Mouse (Mus musculus) limb, embryonic 13.5 days (tissue): ENCODE data around the gene Gdf2. TPM values are rescaled to one million over a fixed set of nuclear protein-coding genes. Genes with fewer than 3 reads are reported as not detected.

Source experiments
- ATAC-seq: fragments of 200-750 bp; cut with Nextera tagmentation; 2 replicates; pipeline ENCODE4 v1.8.0; 2017; ENCODE audit warnings: low read depth, moderate number of reproducible peaks, moderate TSS enrichment; ENCODE audit not compliant: low FRiP score
- H3K27ac ChIP-seq: fragments of 300-500 bp; sonication (generic); 2 replicates; pipeline ENCODE4 v1.5.1; 2015; ENCODE audit warnings: inconsistent platforms, mild to moderate bottlenecking, moderate library complexity
- H3K27me3 ChIP-seq: fragments of 300-500 bp; sonication (generic); 2 replicates; pipeline ENCODE4 v1.6.1; 2015; ENCODE audit warnings: mild to moderate bottlenecking, inconsistent platforms
- H3K36me3 ChIP-seq: fragments of 300-500 bp; sonication (generic); 2 replicates; pipeline ENCODE4 v1.6.1; 2015; ENCODE audit warnings: inconsistent platforms, mild to moderate bottlenecking, moderate library complexity
- H3K4me1 ChIP-seq: fragments of 300-500 bp; sonication (generic); 2 replicates; pipeline ENCODE4 v1.6.1; 2015; ENCODE audit warnings: inconsistent platforms
- H3K4me2 ChIP-seq: fragments of 300-500 bp; sonication (generic); replicated peaks from 2 replicates; pipeline ENCODE4 v1.6.1; 2015; ENCODE audit warnings: inconsistent platforms, mild to moderate bottlenecking, moderate library complexity
- H3K4me3 ChIP-seq: fragments of 300-500 bp; sonication (generic); 2 replicates; pipeline ENCODE4 v1.5.1; 2015; ENCODE audit warnings: moderate library complexity, mild to moderate bottlenecking, inconsistent platforms
- H3K9ac ChIP-seq: fragments of 300-500 bp; sonication (generic); 2 replicates; pipeline ENCODE4 v1.6.1; 2015; ENCODE audit warnings: mild to moderate bottlenecking, inconsistent platforms
- H3K9me3 ChIP-seq: fragments of 300-500 bp; sonication (generic); 2 replicates; pipeline ENCODE4 v1.6.1; 2016; ENCODE audit warnings: inconsistent platforms
- WGBS: fragments of 180-500 bp; shearing (Covaris S2); methylation state at CpG from one replicate; pipeline ENCODE4 v1.1.7; 2015; 5-methylcytosine and 5-hydroxymethylcytosine counted together
- polyA plus RNA-seq: library from polyadenylated mRNA; unstranded; fragments of >200 nt; fragmentation: Nextera tagmentation; extraction: Ambion mirVana; gene quantifications from 2 replicates; pipeline ENCODE4 v1.2.1, GENCODE M21; 2015

Gene Gdf2
- polyA plus RNA-seq, 1 experiment from 2014 or later: not detected

DNA sequence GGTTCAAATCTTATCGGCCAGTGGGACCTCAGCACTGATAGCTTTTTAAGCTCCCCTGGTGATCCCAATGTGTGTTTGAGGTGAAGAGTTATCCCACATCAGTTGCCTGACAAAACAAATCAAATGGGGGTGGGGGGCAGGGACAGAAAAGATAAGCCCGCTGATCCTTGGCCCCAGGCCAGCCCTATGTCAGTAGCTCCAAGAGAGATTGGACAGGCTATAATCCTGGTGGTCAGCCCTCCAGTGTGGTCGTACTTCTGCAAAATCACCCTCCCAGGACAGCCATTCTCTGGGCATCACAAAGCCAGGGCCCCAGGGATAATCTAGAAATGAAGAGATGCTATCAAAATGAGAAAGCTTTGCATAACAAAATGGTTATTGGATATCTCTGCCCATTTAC, 18.0 kb downstream of the Gdf2 start:
- no peaks in the 10 kb centered on the region for H3K9me3 ChIP-seq
- WGBS: 76% methylated on average over 3 of the region's 3 CpGs
- H3K9ac ChIP-seq: no peak overlapping the region

DNA sequence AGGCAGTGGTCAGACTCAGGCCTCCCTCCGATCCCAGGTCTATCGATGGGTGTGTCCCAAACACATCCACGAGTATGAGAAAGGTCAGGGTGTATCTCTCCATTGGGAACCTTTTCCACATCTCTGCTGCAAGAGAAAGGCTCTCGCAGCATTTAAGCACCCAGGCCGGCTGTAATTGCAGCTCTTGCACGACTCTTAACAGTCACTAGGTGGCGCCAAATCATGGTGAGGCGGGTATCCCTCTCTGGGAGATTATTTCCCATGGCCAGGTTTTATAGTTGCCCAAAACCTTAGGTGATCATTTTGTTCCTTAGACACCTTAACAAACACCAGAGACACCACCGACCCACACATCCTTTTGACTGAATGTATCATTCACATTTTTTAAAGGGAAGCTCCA, 18.5 kb downstream of the Gdf2 start:
- WGBS: 16% methylated on average over 9 of the region's 9 CpGs
- Histone ChIP-seq H3K9ac (no peak overlapping the region), H3K27ac (no peak overlapping the region), H3K36me3 (no peaks in the 10 kb centered on the region), H3K4me2 (no peak overlapping the region), H3K4me3 (no peak overlapping the region), H3K4me1 (no peaks in the 10 kb centered on the region), H3K27me3 (0 out of 2 replicates have a peak, but pooled peaks cover 12% of the 10 kb centered on the region), H3K9me3 (no peaks in the 10 kb centered on the region)
- no peak for ATAC-seq

More for the DNA sequence above, 18.0 kb downstream of the Gdf2 start:
- no peak for ATAC-seq
- Histone ChIP-seq H3K4me1 (no peaks in the 10 kb centered on the region), H3K36me3 (no peaks in the 10 kb centered on the region), H3K4me2 (no peak overlapping the region), H3K27ac (no peak overlapping the region), H3K27me3 (0 out of 2 replicates have a peak, but pooled peaks cover 12% of the 10 kb centered on the region), H3K4me3 (no peak overlapping the region)

DNA sequence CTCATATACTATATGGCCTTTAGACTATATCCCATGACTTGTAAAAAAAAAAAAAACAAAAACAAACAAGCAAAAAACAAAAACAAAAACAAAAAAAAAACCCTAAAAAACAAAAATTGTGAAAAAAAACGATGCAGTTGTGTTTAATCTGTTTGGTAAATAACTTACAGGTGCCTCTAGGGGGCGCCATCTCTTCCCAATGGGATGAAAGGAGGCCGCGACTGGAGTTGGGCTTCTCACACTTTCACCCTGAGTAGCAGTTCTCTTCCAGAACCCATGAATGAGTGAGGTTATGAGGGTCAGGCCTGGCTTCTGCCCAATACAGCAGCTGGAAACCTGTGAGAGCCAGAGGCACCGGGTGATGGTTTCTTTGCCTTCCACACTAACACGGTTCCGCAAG, 24.8 kb downstream of the Gdf2 start:
- H3K9ac ChIP-seq: no peak overlapping the region
- no peaks in the 10 kb centered on the region for H3K36me3 ChIP-seq
- 65% methylated on average over 7 of the region's 7 CpGs for WGBS
- no peaks in the 10 kb centered on the region for H3K9me3 ChIP-seq
- H3K4me2 ChIP-seq: no peak overlapping the region
- H3K4me3 ChIP-seq: no peak overlapping the region
- no peaks in the 10 kb centered on the region for H3K27me3 ChIP-seq
- no peak for ATAC-seq
- no peaks in the 10 kb centered on the region for H3K4me1 ChIP-seq
- H3K27ac ChIP-seq: no peak overlapping the region

DNA sequence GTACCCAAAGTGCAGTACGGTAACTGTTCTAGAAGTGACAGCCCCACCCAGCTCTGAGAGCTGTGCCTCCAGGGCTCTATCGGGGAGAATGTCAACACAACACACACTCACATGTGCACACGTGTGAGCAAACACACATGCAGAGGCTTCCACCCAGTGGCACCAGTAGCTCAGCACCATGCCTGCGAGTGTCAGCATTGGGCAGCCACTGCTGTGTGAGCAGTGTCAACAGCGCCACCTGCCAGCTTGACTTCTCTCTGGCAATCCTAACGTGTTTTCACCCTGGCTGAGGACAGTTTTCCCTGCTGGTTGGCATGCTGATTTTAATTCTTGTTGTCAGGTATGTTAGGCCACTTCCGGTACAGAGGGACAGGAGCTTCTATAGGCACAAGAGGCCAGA, 31.8 kb downstream of the Gdf2 start:
- WGBS: 44% methylated on average over 7 of the region's 7 CpGs
- no peak for ATAC-seq
- peaks cover under 1% of the 10 kb centered on the region; the same call in 1 of the 2 replicates for H3K4me1 ChIP-seq
- H3K27me3 ChIP-seq: peaks cover 21% of the 10 kb centered on the region
- no peak overlapping the region for H3K9ac ChIP-seq
- no peak overlapping the region for H3K4me2 ChIP-seq
- no peak overlapping the region for H3K27ac ChIP-seq
- no peaks in the 10 kb centered on the region for H3K36me3 ChIP-seq
- H3K4me3 ChIP-seq: no peak overlapping the region
- H3K9me3 ChIP-seq: no peaks in the 10 kb centered on the region

DNA sequence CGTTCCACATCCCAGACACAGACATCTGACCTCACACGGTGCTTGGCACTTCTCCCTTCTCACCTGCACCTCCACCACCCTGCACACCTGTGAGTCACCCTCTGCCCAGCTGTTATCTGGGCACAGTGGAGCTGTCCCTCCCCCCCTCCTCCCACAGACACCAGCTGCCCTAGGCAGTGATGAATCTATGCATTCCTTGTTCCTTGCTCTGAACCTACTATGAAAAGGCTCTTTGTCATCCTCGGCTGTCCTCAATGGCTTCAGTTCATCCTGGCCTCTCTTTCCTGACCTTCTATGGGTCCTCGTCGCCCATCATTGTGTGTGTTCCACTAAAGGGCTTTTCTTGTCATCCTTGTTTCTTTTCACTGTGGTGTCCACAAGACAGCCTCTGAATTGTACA, 33.9 kb downstream of the Gdf2 start:
- no peak overlapping the region for H3K4me2 ChIP-seq
- no peak overlapping the region for H3K27ac ChIP-seq
- no peak overlapping the region for H3K4me3 ChIP-seq
- peaks cover 15% of the 10 kb centered on the region for H3K4me1 ChIP-seq
- ATAC-seq: no peak
- 70% methylated on average over 5 of the region's 5 CpGs for WGBS
- H3K9ac ChIP-seq: no peak overlapping the region
- H3K36me3 ChIP-seq: no peaks in the 10 kb centered on the region
- H3K9me3 ChIP-seq: no peaks in the 10 kb centered on the region
- peaks cover 39% of the 10 kb centered on the region for H3K27me3 ChIP-seq

DNA sequence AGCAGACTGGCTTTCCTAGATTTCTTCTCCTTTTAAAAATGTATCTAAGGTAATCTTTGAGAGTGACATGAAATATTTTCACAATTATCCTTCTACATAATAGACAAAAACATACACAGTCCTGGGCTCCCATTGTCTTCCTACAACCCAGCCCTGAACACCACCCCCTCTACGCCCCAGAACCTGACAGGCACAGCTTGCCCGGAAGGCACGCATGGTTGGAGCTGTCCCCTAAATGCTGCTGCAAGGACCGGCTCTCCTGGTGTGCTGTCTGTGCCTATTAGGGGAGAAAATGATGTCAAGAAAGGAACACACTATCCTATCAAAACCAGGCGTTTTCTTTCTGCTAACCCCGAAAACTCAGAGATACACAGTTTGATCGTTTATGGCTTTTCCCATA, 36.9 kb downstream of the Gdf2 start:
- Histone ChIP-seq H3K9ac (no peak overlapping the region), H3K4me3 (peak overlapping the region; percentile 47), H3K36me3 (no peaks in the 10 kb centered on the region), H3K27me3 (peaks cover 39% of the 10 kb centered on the region), H3K9me3 (no peaks in the 10 kb centered on the region), H3K27ac (no peak overlapping the region), H3K4me1 (peaks cover 15% of the 10 kb centered on the region), H3K4me2 (peak overlapping the region; percentile 84)
- 12% methylated on average over 7 of the region's 7 CpGs for WGBS
- ATAC-seq: no peak

DNA sequence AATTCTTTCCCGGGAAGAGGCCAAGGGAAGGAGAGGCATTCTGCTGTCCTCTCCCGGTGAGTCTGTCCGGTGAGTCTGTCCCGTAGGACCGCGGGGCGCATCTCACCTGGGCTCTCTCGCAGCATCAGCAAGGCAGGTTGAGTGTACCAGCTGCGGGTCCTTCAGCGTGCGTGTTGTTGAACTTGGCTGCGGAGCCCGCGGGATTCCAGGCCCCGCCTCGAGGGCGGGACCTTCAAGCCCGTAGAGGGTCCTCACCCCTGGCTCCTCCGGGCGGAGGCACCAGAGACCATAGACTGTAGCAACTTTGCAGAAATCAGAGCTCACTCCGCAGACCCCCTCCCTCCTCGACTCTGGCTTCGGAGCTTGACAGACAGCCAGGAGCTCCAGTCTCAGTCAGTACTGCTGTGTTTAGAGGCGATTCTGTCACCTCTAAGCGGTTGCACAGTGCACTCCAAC, 37.8 kb downstream of the Gdf2 start, which contains the start of gene Zfp488:
Gene Zfp488 (minus strand): TSS at position 161 of the 456 bp plus-strand sequence.
- H3K4me1 ChIP-seq: peaks cover 15% of the 10 kb centered on the region
- H3K36me3 ChIP-seq: no peaks in the 10 kb centered on the region
- WGBS: 2% methylated on average over 25 of the region's 25 CpGs
- H3K4me3 ChIP-seq: peak within 1 kb of the TSS; percentile 47
- no peaks in the 10 kb centered on the region for H3K9me3 ChIP-seq
- H3K27ac ChIP-seq: no peak within 1 kb of the TSS
- peak within 1 kb of the TSS; percentile 64 for H3K9ac ChIP-seq
- ATAC-seq: peak; percentile 57; the same call in 1 of the 2 replicates
- H3K27me3 ChIP-seq: peaks cover 39% of the 10 kb centered on the region
- H3K4me2 ChIP-seq: peak within 1 kb of the TSS; percentile 84

DNA sequence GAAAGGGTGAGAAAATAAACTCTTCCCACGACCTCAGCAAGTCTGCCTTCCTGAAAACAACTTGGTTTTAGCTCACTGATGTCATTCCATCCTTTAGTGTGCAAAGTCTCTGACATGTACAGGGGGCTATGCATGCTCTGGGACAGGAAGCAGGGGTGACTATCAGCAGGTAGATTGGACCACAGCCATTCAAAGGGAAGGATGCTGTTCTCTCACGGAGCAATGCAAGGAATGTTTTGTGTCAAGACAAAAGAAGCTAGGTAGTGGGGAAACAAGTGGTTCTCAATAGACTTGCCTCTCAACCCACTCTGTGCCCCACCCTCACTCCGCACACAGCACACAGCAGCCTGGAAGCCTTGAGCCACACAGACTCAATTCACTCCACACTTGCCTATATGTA, 48.4 kb downstream of the Gdf2 start:
- Histone ChIP-seq H3K4me2 (no peak overlapping the region), H3K27me3 (0 out of 2 replicates have a peak, but pooled peaks cover 6% of the 10 kb centered on the region), H3K36me3 (no peaks in the 10 kb centered on the region), H3K4me1 (no peaks in the 10 kb centered on the region), H3K9ac (no peak overlapping the region), H3K4me3 (no peak overlapping the region), H3K9me3 (no peaks in the 10 kb centered on the region), H3K27ac (no peak overlapping the region)
- no peak for ATAC-seq
- WGBS: 66% methylated on average over 3 of the region's 3 CpGs

DNA sequence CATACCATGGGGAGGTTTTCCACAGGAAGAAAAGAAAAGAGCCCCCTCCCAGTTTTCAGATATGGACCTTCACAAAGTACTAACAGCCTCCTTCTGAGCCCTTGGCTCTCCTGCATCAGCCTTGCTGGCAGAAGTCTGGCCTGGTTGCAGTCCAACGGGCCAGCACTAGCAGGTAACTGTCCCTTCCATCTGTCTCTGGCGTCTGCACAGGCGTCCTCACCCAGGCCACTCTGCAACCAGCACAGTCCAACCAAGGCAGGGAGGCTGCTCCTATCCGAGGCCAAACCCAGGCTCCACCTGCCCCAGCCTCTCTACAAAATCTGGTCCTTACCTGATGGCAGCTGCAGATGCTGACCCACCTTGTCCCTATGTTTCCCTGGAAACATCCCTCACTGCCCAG, 51.1 kb downstream of the Gdf2 start:
- Histone ChIP-seq H3K36me3 (no peaks in the 10 kb centered on the region), H3K9me3 (no peaks in the 10 kb centered on the region), H3K9ac (no peak overlapping the region), H3K27me3 (0 out of 2 replicates have a peak, but pooled peaks cover 6% of the 10 kb centered on the region), H3K27ac (no peak overlapping the region), H3K4me2 (no peak overlapping the region), H3K4me1 (peaks cover 1% of the 10 kb centered on the region; the same call in 1 of the 2 replicates), H3K4me3 (no peak overlapping the region)
- no peak for ATAC-seq
- WGBS: 73% methylated on average over 4 of the region's 4 CpGs

DNA sequence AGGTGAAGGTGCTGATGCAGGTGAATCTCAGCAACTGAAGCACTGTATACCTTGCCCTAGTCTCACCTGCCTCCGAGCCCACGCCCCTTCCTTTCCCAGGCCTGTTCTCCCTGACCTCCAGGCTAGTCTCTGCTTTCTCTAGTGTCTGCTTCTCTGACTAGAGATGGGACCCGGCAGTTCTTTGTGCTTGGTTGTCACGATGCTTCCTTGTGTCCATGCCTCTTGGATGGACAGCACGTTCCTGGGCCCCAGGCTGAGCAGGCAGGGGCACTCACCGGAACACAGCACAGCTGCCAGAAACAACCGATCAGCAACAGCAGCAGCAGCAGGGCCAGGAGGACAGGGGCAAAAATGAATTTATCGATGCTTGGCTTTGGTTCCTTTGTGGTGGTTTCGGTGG, 52.2 kb downstream of the Gdf2 start:
- Histone ChIP-seq H3K4me3 (no peak overlapping the region), H3K4me2 (no peak overlapping the region), H3K9ac (no peak overlapping the region), H3K36me3 (no peaks in the 10 kb centered on the region), H3K27me3 (0 out of 2 replicates have a peak, but pooled peaks cover 6% of the 10 kb centered on the region), H3K27ac (no peak overlapping the region), H3K4me1 (peaks cover 6% of the 10 kb centered on the region; the same call in 1 of the 2 replicates), H3K9me3 (no peaks in the 10 kb centered on the region)
- no peak for ATAC-seq
- 85% methylated on average over 9 of the region's 9 CpGs for WGBS

DNA sequence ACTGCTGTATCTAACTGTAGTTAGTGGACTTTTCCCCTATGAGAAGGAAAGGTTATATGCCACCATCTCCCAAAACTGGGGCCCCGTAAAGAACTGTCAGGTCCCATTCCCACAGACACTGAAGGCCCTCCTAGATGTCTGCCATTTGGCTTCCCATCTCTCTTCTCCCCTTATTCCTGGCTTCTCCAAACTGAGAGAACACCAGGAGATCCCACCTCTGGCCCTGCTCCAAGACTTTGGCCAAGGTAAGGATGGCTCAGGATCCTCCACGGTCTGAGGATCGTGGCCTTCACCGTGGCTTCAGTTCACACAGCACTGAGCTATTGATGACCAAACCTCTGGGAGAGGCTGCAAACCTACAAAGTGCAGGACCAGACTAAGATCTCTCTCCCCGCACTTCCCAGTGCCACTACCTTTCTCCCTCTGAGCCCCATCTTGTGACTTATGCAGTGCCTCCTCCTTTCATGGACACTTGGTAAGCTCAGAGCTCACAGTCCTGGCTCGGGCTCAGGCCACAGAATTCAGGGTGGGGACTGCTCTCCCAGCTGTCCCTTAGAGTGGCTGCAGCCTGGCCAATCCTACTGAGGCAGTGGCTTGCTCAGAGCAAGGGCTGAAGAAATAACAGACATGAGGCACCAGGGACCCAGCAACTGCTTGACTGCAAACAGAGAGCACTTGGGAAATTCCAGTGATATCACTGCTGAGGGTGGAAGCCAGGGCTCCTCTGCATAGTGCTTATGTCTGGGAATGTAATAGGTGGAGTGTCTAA, 52.9 kb downstream of the Gdf2 start:
- Histone ChIP-seq H3K9me3 (no peaks in the 10 kb centered on the region), H3K9ac (no peak overlapping the region), H3K4me3 (no peak overlapping the region), H3K27ac (no peak overlapping the region), H3K27me3 (0 out of 2 replicates have a peak, but pooled peaks cover 6% of the 10 kb centered on the region), H3K4me1 (peaks cover 6% of the 10 kb centered on the region; the same call in 1 of the 2 replicates), H3K36me3 (no peaks in the 10 kb centered on the region), H3K4me2 (no peak overlapping the region)
- no peak for ATAC-seq
- WGBS: 88% methylated on average over 6 of the region's 6 CpGs
